In the genomic region with DNA sequence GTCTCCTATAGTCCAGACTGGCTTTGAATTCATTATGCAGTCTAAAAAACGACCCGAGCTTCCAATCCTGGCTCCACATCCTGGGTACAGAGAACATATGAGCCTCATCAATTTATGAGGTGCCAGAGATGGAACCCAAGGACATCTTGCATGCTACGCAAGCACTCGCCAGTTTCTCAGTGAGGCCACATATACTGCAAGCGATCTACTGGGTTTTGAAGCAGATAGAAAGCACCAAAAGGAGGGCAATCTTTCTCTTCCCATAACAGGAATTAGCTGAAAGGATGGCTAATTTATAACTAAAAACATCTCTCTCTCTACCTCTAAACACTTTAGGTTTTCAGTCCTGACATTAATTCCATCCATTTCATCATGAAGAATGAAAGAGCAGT, we compare ENCODE assay signal across 8 mouse cellular contexts. TPM values are rescaled to one million over a fixed set of nuclear protein-coding genes. Genes with fewer than 3 reads are reported as not detected.
A peak's percentile ranks its signal among the peaks of the same experiment; 100 is the strongest.
DNase-seq lines count a peak whose midpoint lies in the region; ATAC-seq and TF ChIP-seq lines count a peak whose summit lies in the region.

No protein-coding gene starts in this region.

- H3K9ac ChIP-seq in hindbrain, embryonic 13.5 days: peak overlapping the region; percentile 78
- H3K9ac ChIP-seq in midbrain, postnatal 0 days (replicated peaks; ENCODE audit: low read length, poor library complexity, severe bottlenecking): peak overlapping the region; percentile 94

- peaks cover 14% of the 10 kb centered on the region for H3K36me3 ChIP-seq in hindbrain, embryonic 13.5 days
- H3K36me3 ChIP-seq in midbrain, postnatal 0 days (ENCODE audit: insufficient read depth, low read length): 0 out of 2 replicates have a peak, but pooled peaks cover 5% of the 10 kb centered on the region

- peaks cover 29% of the 10 kb centered on the region for H3K27me3 ChIP-seq in hindbrain, embryonic 13.5 days
- peaks cover 12% of the 10 kb centered on the region for H3K27me3 ChIP-seq in midbrain, postnatal 0 days (ENCODE audit: insufficient read depth, low read length)

- no peak for ATAC-seq in hindbrain, embryonic 13.5 days (ENCODE audit: low FRiP score)
- ATAC-seq in midbrain, postnatal 0 days (ENCODE audit: low FRiP score): no peak

- intact Hi-C loops in left cerebral cortex, adult 2 months (cut with DNase I): loop anchor here (2.0 kb wide), 1 partner anchor 35 kb away; a partner anchor contains a TSS
- intact Hi-C loops in left cerebral cortex, postnatal 4 days (cut with DNase I): no loop called here

- no peak for DNase-seq in left cerebral cortex, adult 2 months (ENCODE audit: extremely low spot score in 1 of 2, low spot score in 2 of 2)
- DNase-seq in left cerebral cortex, postnatal 4 days: no peak
- no peak for DNase-seq in midbrain, postnatal 0 days (ENCODE audit: low spot score)
- no peak for DNase-seq in adrenal gland, postnatal 10 days
- DNase-seq in frontal cortex, adult 2 months (ENCODE audit: extremely low spot score in 1 of 2, low spot score in 1 of 2): no peak
- DNase-seq in lung, postnatal 36 days: no peak

- peak overlapping the region; percentile 84 for H3K4me3 ChIP-seq in left cerebral cortex, adult 2 months
- peak overlapping the region; percentile 79 for H3K4me3 ChIP-seq in cortical plate, adult 2 months (ENCODE audit: insufficient read depth, low read length)
- H3K4me3 ChIP-seq in hindbrain, embryonic 13.5 days: peak overlapping the region; percentile 65
- H3K4me3 ChIP-seq in midbrain, postnatal 0 days (ENCODE audit: low read depth, low read length): peak overlapping the region; percentile 66

- H3K27ac ChIP-seq in left cerebral cortex, adult 2 months: peak overlapping the region; percentile 100
- peak overlapping the region; percentile 30 for H3K27ac ChIP-seq in cortical plate, adult 2 months (ENCODE audit: insufficient read depth, low read length)
- peak overlapping the region; percentile 93 for H3K27ac ChIP-seq in hindbrain, embryonic 13.5 days
- H3K27ac ChIP-seq in midbrain, postnatal 0 days (ENCODE audit: low read depth, low read length): peak overlapping the region; percentile 93

- H3K4me2 ChIP-seq in hindbrain, embryonic 13.5 days: peak overlapping the region; percentile 78
- H3K4me2 ChIP-seq in midbrain, postnatal 0 days (ENCODE audit: low read depth, low read length, poor library complexity, severe bottlenecking): peak overlapping the region; percentile 68

- no peak for TF ChIP-seq CTCF in left cerebral cortex, adult 2 months (IDR thresholded peaks at IDR 0.05)
- no peak for TF ChIP-seq CTCF in cortical plate, adult 2 months (IDR thresholded peaks at IDR 0.05; ENCODE audit: extremely low read depth, insufficient read depth, low read length)
- TF ChIP-seq CTCF in midbrain, postnatal 0 days (IDR thresholded peaks at IDR 0.05): no peak

- WGBS in hindbrain, embryonic 13.5 days: 39% methylated on average over 5 of the region's 5 CpGs
- WGBS in midbrain, postnatal 0 days: 43% methylated on average over 5 of the region's 5 CpGs

- no peaks in the 10 kb centered on the region for H3K9me3 ChIP-seq in hindbrain, embryonic 13.5 days
- H3K9me3 ChIP-seq in midbrain, postnatal 0 days (ENCODE audit: low read length): no peaks in the 10 kb centered on the region

- H3K4me1 ChIP-seq in cortical plate, adult 2 months (ENCODE audit: control insufficient read depth, insufficient read depth, low read length): no peaks in the 10 kb centered on the region
- peaks cover 15% of the 10 kb centered on the region for H3K4me1 ChIP-seq in hindbrain, embryonic 13.5 days (replicated peaks)
- H3K4me1 ChIP-seq in midbrain, postnatal 0 days (ENCODE audit: insufficient read depth, low read length): no peaks in the 10 kb centered on the region

- no peak for TF ChIP-seq POLR2A in cortical plate, adult 2 months (IDR thresholded peaks at IDR 0.05; ENCODE audit: extremely low read depth, insufficient read depth, low read length)

RNA-seq across cellular contexts. Expression of a gene that starts 0.9 kb away (rescaled TPM):
- 100 to 1,000 TPM; 101 to 108 TPM for total RNA-seq in left cerebral cortex, adult 2 months (2021)
- total RNA-seq in left cerebral cortex, postnatal 4 days (2021): 10 to 100 TPM; 91.2 to 93.4 TPM
- 93.9 and 98.8 TPM in 2 replicates for polyA plus RNA-seq in cortical plate, adult 2 months (2012; rRNA removed)
- polyA plus RNA-seq in hindbrain, embryonic 13.5 days (2015; fragmentation: Nextera tagmentation; extraction: Ambion mirVana): 125 and 128 TPM in 2 replicates
- total RNA-seq in midbrain, postnatal 0 days (2014; rRNA removed): 83.7 and 87.9 TPM in 2 replicates
- polyA plus RNA-seq in midbrain, postnatal 0 days (2015; fragmentation: Nextera tagmentation; extraction: Ambion mirVana): 128 and 132 TPM in 2 replicates
- total RNA-seq in adrenal gland, postnatal 10 days (2021): 100 to 1,000 TPM; 145 to 153 TPM
- 90.5 and 94.3 TPM in 2 replicates for polyA plus RNA-seq in frontal cortex, adult 2 months (2012; rRNA removed)

RNA-seq across cellular contexts. Expression of a gene that starts 6.1 kb away (rescaled TPM):
- 10 to 100 TPM; 59.8 to 65.7 TPM for total RNA-seq in left cerebral cortex, adult 2 months (2021)
- total RNA-seq in left cerebral cortex, postnatal 4 days (2021): 10 to 100 TPM; 60.4 to 66.4 TPM
- polyA plus RNA-seq in cortical plate, adult 2 months (2012; rRNA removed): 70.2 TPM in 2 replicates
- 106 and 107 TPM in 2 replicates for polyA plus RNA-seq in hindbrain, embryonic 13.5 days (2015; fragmentation: Nextera tagmentation; extraction: Ambion mirVana)
- total RNA-seq in midbrain, postnatal 0 days (2014; rRNA removed): 59.5 and 65.9 TPM in 2 replicates
- 81.0 and 82.6 TPM in 2 replicates for polyA plus RNA-seq in midbrain, postnatal 0 days (2015; fragmentation: Nextera tagmentation; extraction: Ambion mirVana)
- total RNA-seq in adrenal gland, postnatal 10 days (2021): 10 to 100 TPM; 31.8 to 40.2 TPM
- polyA plus RNA-seq in frontal cortex, adult 2 months (2012; rRNA removed): 73.0 and 83.2 TPM in 2 replicates

RNA-seq across cellular contexts. Expression of a gene that starts 12.9 kb away (rescaled TPM):
- total RNA-seq in left cerebral cortex, adult 2 months (2021): 10 to 100 TPM; 26.0 to 32.1 TPM
- 10 to 100 TPM; 19.6 to 25.4 TPM for total RNA-seq in left cerebral cortex, postnatal 4 days (2021)
- polyA plus RNA-seq in cortical plate, adult 2 months (2012; rRNA removed): 72.1 and 76.9 TPM in 2 replicates
- polyA plus RNA-seq in hindbrain, embryonic 13.5 days (2015; fragmentation: Nextera tagmentation; extraction: Ambion mirVana): 45.0 and 51.1 TPM in 2 replicates
- 36.5 and 45.9 TPM in 2 replicates for total RNA-seq in midbrain, postnatal 0 days (2014; rRNA removed)
- 31.3 and 32.6 TPM in 2 replicates for polyA plus RNA-seq in midbrain, postnatal 0 days (2015; fragmentation: Nextera tagmentation; extraction: Ambion mirVana)
- total RNA-seq in adrenal gland, postnatal 10 days (2021): 10 to 100 TPM; 30.8 to 43.8 TPM
- polyA plus RNA-seq in frontal cortex, adult 2 months (2012; rRNA removed): 69.4 and 83.5 TPM in 2 replicates

RNA-seq across cellular contexts. Expression of a gene that starts 23.8 kb away (rescaled TPM):
- 10 to 100 TPM; 57.0 to 69.2 TPM for total RNA-seq in left cerebral cortex, adult 2 months (2021)
- 10 to 100 TPM; 74.2 to 87.8 TPM for total RNA-seq in left cerebral cortex, postnatal 4 days (2021)
- 73.7 and 74.1 TPM in 2 replicates for polyA plus RNA-seq in cortical plate, adult 2 months (2012; rRNA removed)
- polyA plus RNA-seq in hindbrain, embryonic 13.5 days (2015; fragmentation: Nextera tagmentation; extraction: Ambion mirVana): 105 and 110 TPM in 2 replicates
- 77.0 and 94.9 TPM in 2 replicates for total RNA-seq in midbrain, postnatal 0 days (2014; rRNA removed)
- 109 and 110 TPM in 2 replicates for polyA plus RNA-seq in midbrain, postnatal 0 days (2015; fragmentation: Nextera tagmentation; extraction: Ambion mirVana)
- total RNA-seq in adrenal gland, postnatal 10 days (2021): 10 to 100 TPM; 28.9 to 34.7 TPM
- polyA plus RNA-seq in frontal cortex, adult 2 months (2012; rRNA removed): 65.2 and 73.7 TPM in 2 replicates

RNA-seq across cellular contexts. Expression of a gene that starts 35.0 kb away (rescaled TPM):
- total RNA-seq in left cerebral cortex, adult 2 months (2021): 10 to 100 TPM; 40.4 to 40.9 TPM
- total RNA-seq in left cerebral cortex, postnatal 4 days (2021): 10 to 100 TPM; 38.4 to 45.9 TPM
- polyA plus RNA-seq in cortical plate, adult 2 months (2012; rRNA removed): 45.0 and 50.2 TPM in 2 replicates
- polyA plus RNA-seq in hindbrain, embryonic 13.5 days (2015; fragmentation: Nextera tagmentation; extraction: Ambion mirVana): 51.6 and 52.3 TPM in 2 replicates
- 29.8 and 42.1 TPM in 2 replicates for total RNA-seq in midbrain, postnatal 0 days (2014; rRNA removed)
- 38.9 and 40.3 TPM in 2 replicates for polyA plus RNA-seq in midbrain, postnatal 0 days (2015; fragmentation: Nextera tagmentation; extraction: Ambion mirVana)
- total RNA-seq in adrenal gland, postnatal 10 days (2021): 10 to 100 TPM; 33.7 to 35.2 TPM
- 54.6 and 58.1 TPM in 2 replicates for polyA plus RNA-seq in frontal cortex, adult 2 months (2012; rRNA removed)

Comparison
In these comparisons a context has a peak if more than half of its experiments do, and no peak if none do; other contexts are left out.
1. H3K27ac ChIP-seq: peak in every context shown above with its lines; median percentile 100 in left cerebral cortex, adult 2 months; 93 in hindbrain, embryonic 13.5 days; 93 in midbrain, postnatal 0 days; 30 in cortical plate, adult 2 months.